Mouse (Mus musculus): ENCODE results near the gene Tmcc2.

Tmcc2 gene

GRCm38 (mm10) chr1:132390691-132391579, at the start of gene Tmcc2:
Gene Tmcc2, minus strand, starts transcription at chr1:132391281.
- peak; percentile 54 to 62 for DNase-seq

GRCm38 (mm10) chr1:132437389-132437788, 46.3 kb upstream of the Tmcc2 start:
- no peak for DNase-seq

- no peak for DNase-seq
Measured at GRCm38 (mm10) chr1:132436960-132437359, 45.9 kb upstream of the Tmcc2 start.

- DNase-seq = no peak
Measured at GRCm38 (mm10) chr1:132436320-132436958, 45.4 kb upstream of the Tmcc2 start.

- DNase-seq = no peak
Measured at GRCm38 (mm10) chr1:132434032-132434431, 43.0 kb upstream of the Tmcc2 start.

GRCm38 (mm10) chr1:132433349-132433748, 42.3 kb upstream of the Tmcc2 start:
- no peak for DNase-seq

- peak; percentile 57 to 60 for DNase-seq
Measured at GRCm38 (mm10) chr1:132431716-132432115, 40.6 kb upstream of the Tmcc2 start.

GRCm38 (mm10) chr1:132430818-132431217, 39.7 kb upstream of the Tmcc2 start:
- DNase-seq = peak in 1 of 2 experiments; percentile 7

- no peak for DNase-seq
Measured at GRCm38 (mm10) chr1:132425600-132425999, 34.5 kb upstream of the Tmcc2 start.

GRCm38 (mm10) chr1:132422912-132423696, 32.0 kb upstream of the Tmcc2 start:
- no peak for DNase-seq

GRCm38 (mm10) chr1:132420662-132421061, 29.6 kb upstream of the Tmcc2 start:
- no peak for DNase-seq

GRCm38 (mm10) chr1:132420206-132420605, 29.1 kb upstream of the Tmcc2 start:
- no peak for DNase-seq

GRCm38 (mm10) chr1:132417319-132418251, 26.5 kb upstream of the Tmcc2 start, which contains the start of gene Dstyk:
Gene Dstyk, plus strand, starts transcription at chr1:132417555.
- peak; percentile 88 to 90 for DNase-seq

GRCm38 (mm10) chr1:132416943-132417290, 25.8 kb upstream of the Tmcc2 start:
- no peak for DNase-seq

GRCm38 (mm10) chr1:132416244-132416942, 25.3 kb upstream of the Tmcc2 start:
- no peak for DNase-seq

GRCm38 (mm10) chr1:132410657-132411056, 19.6 kb upstream of the Tmcc2 start:
- DNase-seq = no peak

GRCm38 (mm10) chr1:132401843-132402242, 10.8 kb upstream of the Tmcc2 start:
- DNase-seq = no peak

GRCm38 (mm10) chr1:132400538-132400937, 9.5 kb upstream of the Tmcc2 start:
- DNase-seq = no peak

GRCm38 (mm10) chr1:132396705-132397104, 5.6 kb upstream of the Tmcc2 start:
- DNase-seq = no peak

- no peak for DNase-seq
Measured at GRCm38 (mm10) chr1:132392872-132393271, 1.8 kb upstream of the Tmcc2 start.

- DNase-seq = peak; percentile 80 to 89
Measured at GRCm38 (mm10) chr1:132391580-132392022, 520 bp upstream of the Tmcc2 start.
